Mouse (Mus musculus) myocyte (in vitro differentiated cells): ENCODE results near the gene Ifna1.

ENCODE experiments used
- CEBPB ChIP-seq: IDR thresholded peaks from 2 replicates; pipeline ENCODE4 v1.6.1; 2011; ENCODE audit warnings: mild to moderate bottlenecking, moderate library complexity; ENCODE audit not compliant: poor library complexity, insufficient read depth, severe bottlenecking
- E2F4 ChIP-seq: IDR thresholded peaks from one replicate; pipeline ENCODE4 v1.6.1; 2011; ENCODE audit warnings: mild to moderate bottlenecking, control low read depth, moderate library complexity; ENCODE audit not compliant: insufficient read depth
- MAX ChIP-seq: IDR thresholded peaks from one replicate; pipeline ENCODE4 v1.6.1; 2011; ENCODE audit warnings: low read depth, mild to moderate bottlenecking, control low read depth
- MYOD1 ChIP-seq, 3 experiments: IDR thresholded peaks; one replicate each; pipeline ENCODE4 v1.6.1; 2011; ENCODE audit warnings: control low read depth in 2 of 3, low read depth in 2 of 3, mild to moderate bottlenecking in 2 of 3, moderate library complexity in 1 of 3; ENCODE audit not compliant: insufficient read length in 2 of 3, control insufficient read depth in 1 of 3
- MYOG ChIP-seq, 3 experiments: IDR thresholded peaks; one replicate each; pipeline ENCODE4 v1.6.1; 2011; ENCODE audit warnings: control low read depth in 2 of 3, low read depth in 2 of 3, mild to moderate bottlenecking in 2 of 3; ENCODE audit not compliant: insufficient read length in 2 of 3, control insufficient read depth in 1 of 3, insufficient read depth in 1 of 3
- POLR2A ChIP-seq: IDR thresholded peaks from one replicate; pipeline ENCODE4 v1.6.1; 2011; ENCODE audit warnings: low read depth, mild to moderate bottlenecking, control low read depth, moderate library complexity; ENCODE audit not compliant: insufficient read length
- REST ChIP-seq: IDR thresholded peaks from one replicate; pipeline ENCODE4 v1.6.1; 2011; ENCODE audit warnings: mild to moderate bottlenecking, control low read depth, moderate library complexity; ENCODE audit not compliant: insufficient read depth, insufficient read length
- TCF12 ChIP-seq: IDR thresholded peaks from one replicate; pipeline ENCODE4 v1.6.1; 2011; ENCODE audit warnings: mild to moderate bottlenecking, control low read depth; ENCODE audit not compliant: poor library complexity, insufficient read depth, severe bottlenecking
- TCF3 ChIP-seq: IDR thresholded peaks from one replicate; pipeline ENCODE4 v1.6.1; 2011; ENCODE audit warnings: low read depth, control low read depth; ENCODE audit not compliant: insufficient read length
- USF1 ChIP-seq: IDR thresholded peaks from one replicate; pipeline ENCODE4 v1.6.1; 2011; ENCODE audit warnings: low read depth, mild to moderate bottlenecking, control low read depth, moderate library complexity

GRCm38 (mm10) chr4:88819659-88820058 lies 30.2 kb upstream of the Ifna1 start, which contains the start of gene Ifna11:
- TF ChIP-seq TCF3, result no peak
- no peak for TF ChIP-seq MYOD1 (IDR thresholded peaks at IDR 0.05; ENCODE audit: control insufficient read depth in 1 of 3, insufficient read length in 2 of 3, low read depth in 2 of 3)
- TF ChIP-seq POLR2A, result no peak
- TF ChIP-seq CEBPB, result no peak
- no peak for TF ChIP-seq USF1
- no peak for TF ChIP-seq E2F4
- TF ChIP-seq TCF12, result no peak
- no peak for TF ChIP-seq MYOG (IDR thresholded peaks at IDR 0.05; ENCODE audit: control insufficient read depth in 1 of 3, insufficient read depth in 1 of 3, insufficient read length in 2 of 3, low read depth in 2 of 3)
- TF ChIP-seq MAX, result no peak
- TF ChIP-seq REST, result no peak
